Comparison of ENCODE assay signal across 8 mouse cellular contexts in genomic region chr14:56598759-56599158, GRCm38 (mm10). TPM values are rescaled to one million over a fixed set of nuclear protein-coding genes. Genes with fewer than 3 reads are reported as not detected.
DNase-seq lines count a peak whose midpoint lies in the region; ATAC-seq and TF ChIP-seq lines count a peak whose summit lies in the region.

No protein-coding gene starts in this region.

- 43% methylated on average over 6 of the region's 6 CpGs for WGBS in forebrain, embryonic 14.5 days
- WGBS in forebrain, embryonic 13.5 days: 48% methylated on average over 6 of the region's 6 CpGs
- 57% methylated on average over 6 of the region's 6 CpGs for WGBS in heart, postnatal 0 days

- no peak overlapping the region for H3K27ac ChIP-seq in forebrain, embryonic 14.5 days (ENCODE audit: low read depth, low read length)
- no peak overlapping the region for H3K27ac ChIP-seq in forebrain, embryonic 13.5 days
- H3K27ac ChIP-seq in heart, postnatal 0 days (ENCODE audit: low read depth): no peak overlapping the region

- ATAC-seq in forebrain, embryonic 14.5 days: 0 out of 2 replicates have a peak, but pooled peaks have one; percentile 26
- ATAC-seq in forebrain, embryonic 13.5 days: no peak
- no peak for ATAC-seq in heart, postnatal 0 days (ENCODE audit: insufficient read depth, low read depth)

- TF ChIP-seq EP300 in heart, postnatal 0 days (IDR thresholded peaks at IDR 0.05; ENCODE audit: low read depth): no peak

- peak; percentile 69 for TF ChIP-seq CTCF in heart, postnatal 0 days (IDR thresholded peaks at IDR 0.05; ENCODE audit: low read depth)

- H3K9me3 ChIP-seq in forebrain, embryonic 14.5 days (replicated peaks; ENCODE audit: control insufficient read depth, low read length): no peaks in the 10 kb centered on the region
- H3K9me3 ChIP-seq in forebrain, embryonic 13.5 days (replicated peaks): no peaks in the 10 kb centered on the region
- no peaks in the 10 kb centered on the region for H3K9me3 ChIP-seq in heart, postnatal 0 days (replicated peaks; ENCODE audit: control insufficient read depth, low read length)

- no peak overlapping the region for H3K4me2 ChIP-seq in forebrain, embryonic 14.5 days (ENCODE audit: low read length)
- H3K4me2 ChIP-seq in forebrain, embryonic 13.5 days: no peak overlapping the region
- H3K4me2 ChIP-seq in heart, postnatal 0 days (ENCODE audit: low read depth, low read length): no peak overlapping the region

- H3K36me3 ChIP-seq in forebrain, embryonic 14.5 days (ENCODE audit: control insufficient read depth, insufficient read depth, low read length): no peaks in the 10 kb centered on the region
- H3K36me3 ChIP-seq in forebrain, embryonic 13.5 days (ENCODE audit: poor library complexity, severe bottlenecking): no peaks in the 10 kb centered on the region
- peaks cover 89% of the 10 kb centered on the region for H3K36me3 ChIP-seq in heart, postnatal 0 days (replicated peaks; ENCODE audit: control insufficient read depth, insufficient read depth, low read length)
- peaks cover 26% of the 10 kb centered on the region for H3K36me3 ChIP-seq in splenic B cell, adult 2 months (ENCODE audit: control insufficient read depth, insufficient read depth, low read length, poor library complexity, severe bottlenecking)

- H3K4me1 ChIP-seq in forebrain, embryonic 14.5 days (ENCODE audit: control insufficient read depth, insufficient read depth, low read length): no peaks in the 10 kb centered on the region
- no peaks in the 10 kb centered on the region for H3K4me1 ChIP-seq in forebrain, embryonic 13.5 days
- no peaks in the 10 kb centered on the region for H3K4me1 ChIP-seq in heart, postnatal 0 days (ENCODE audit: control insufficient read depth, insufficient read depth)

- H3K9ac ChIP-seq in forebrain, embryonic 14.5 days (ENCODE audit: low read length): no peak overlapping the region
- H3K9ac ChIP-seq in forebrain, embryonic 13.5 days: no peak overlapping the region
- H3K9ac ChIP-seq in heart, postnatal 0 days (replicated peaks; ENCODE audit: low read depth, low read length): no peak overlapping the region

- H3K27me3 ChIP-seq in forebrain, embryonic 14.5 days (replicated peaks; ENCODE audit: control insufficient read depth, insufficient read depth, low read length): no peaks in the 10 kb centered on the region
- H3K27me3 ChIP-seq in forebrain, embryonic 13.5 days: no peaks in the 10 kb centered on the region
- H3K27me3 ChIP-seq in heart, postnatal 0 days (ENCODE audit: control insufficient read depth, insufficient read depth, low read length): no peaks in the 10 kb centered on the region
- no peaks in the 10 kb centered on the region for H3K27me3 ChIP-seq in splenic B cell, adult 2 months (ENCODE audit: control insufficient read depth, insufficient read depth, low read length, poor library complexity, severe bottlenecking)

- H3K4me3 ChIP-seq in forebrain, embryonic 14.5 days (ENCODE audit: low read depth, low read length): no peak overlapping the region
- H3K4me3 ChIP-seq in forebrain, embryonic 13.5 days: no peak overlapping the region
- H3K4me3 ChIP-seq in heart, postnatal 0 days (ENCODE audit: low read depth, low read length): no peak overlapping the region

- DNase-seq in forebrain, embryonic 14.5 days (ENCODE audit: low spot score): peak; percentile 47
- peak; percentile 5 for DNase-seq in right cerebral cortex, adult 18-20 months
- DNase-seq in right cerebral cortex, postnatal 36 days (ENCODE audit: low spot score in 2 of 2): no peak
- DNase-seq in c-Kit-positive CD71-positive TER-119-positive erythroid progenitor cells, embryonic 14.5 days (ENCODE audit: low spot score): peak; percentile 61
- DNase-seq in heart, postnatal 0 days (ENCODE audit: low spot score): peak; percentile 28
- DNase-seq in lung, postnatal 25 days (ENCODE audit: low spot score): peak; percentile 31
- peak; percentile 79 for DNase-seq in splenic B cell, adult 2 months (ENCODE audit: low read depth, low spot score)

RNA-seq across cellular contexts. Expression of gene Parp4, which starts 23.3 kb away (rescaled TPM):
- polyA plus RNA-seq in forebrain, embryonic 14.5 days (2014; fragmentation: Nextera tagmentation; extraction: Ambion mirVana): 0.80 and 1.1 TPM in 2 replicates
- 0.85 and 1.2 TPM in 2 replicates for polyA plus RNA-seq in forebrain, embryonic 13.5 days (2015; fragmentation: Nextera tagmentation; extraction: Ambion mirVana)
- total RNA-seq in heart, postnatal 0 days (2014; rRNA removed; ENCODE audit: low replicate concordance): 7.3 and 12.3 TPM in 2 replicates
- polyA plus RNA-seq in heart, postnatal 0 days (2015; fragmentation: Nextera tagmentation; extraction: Ambion mirVana): 9.8 and 10.1 TPM in 2 replicates

RNA-seq across cellular contexts. Expression of gene Cenpj, which starts 23.5 kb away (rescaled TPM):
- polyA plus RNA-seq in forebrain, embryonic 14.5 days (2014; fragmentation: Nextera tagmentation; extraction: Ambion mirVana): 12.6 and 15.1 TPM in 2 replicates
- 16.1 and 18.9 TPM in 2 replicates for polyA plus RNA-seq in forebrain, embryonic 13.5 days (2015; fragmentation: Nextera tagmentation; extraction: Ambion mirVana)
- total RNA-seq in heart, postnatal 0 days (2014; rRNA removed; ENCODE audit: low replicate concordance): 3.2 and 14.3 TPM in 2 replicates
- polyA plus RNA-seq in heart, postnatal 0 days (2015; fragmentation: Nextera tagmentation; extraction: Ambion mirVana): 2.5 and 2.8 TPM in 2 replicates

Comparison
In these comparisons a context has a peak if more than half of its experiments do, and no peak if none do; other contexts are left out.
1. DNase-seq: peak in forebrain, embryonic 14.5 days (single experiment), right cerebral cortex, adult 18-20 months (single experiment), c-Kit-positive CD71-positive TER-119-positive erythroid progenitor cells, embryonic 14.5 days (single experiment), heart, postnatal 0 days (single experiment), lung, postnatal 25 days (single experiment) and splenic B cell, adult 2 months (single experiment); none in right cerebral cortex, postnatal 36 days (0 of 2).